Comparison of ENCODE assay signal across 9 mouse cellular contexts in genomic region chr9:56924651-56925027, GRCm38 (mm10). TPM values are rescaled to one million over a fixed set of nuclear protein-coding genes. Genes with fewer than 3 reads are reported as not detected.
A peak's percentile ranks its signal among the peaks of the same experiment; 100 is the strongest.
DNase-seq lines count a peak whose midpoint lies in the region; ATAC-seq and TF ChIP-seq lines count a peak whose summit lies in the region.
"Had no signal": no experiment of that assay in that cellular context is flagged by ENCODE, and none has a peak within 500 bp of the region (broad histone marks: within the 10 kb centered on the region; RNA-seq: fewer than 3 reads in every experiment).

No protein-coding gene starts in this region.

- H3K36me3 ChIP-seq in forebrain, embryonic 16.5 days (ENCODE audit: control insufficient read depth, insufficient read depth): no peaks in the 10 kb centered on the region
- peaks cover 65% of the 10 kb centered on the region for H3K36me3 ChIP-seq in hindbrain, embryonic 10.5 days
- H3K36me3 ChIP-seq in lung, postnatal 0 days (ENCODE audit: insufficient read depth, low read length): peaks cover 3% of the 10 kb centered on the region; the same call in 1 of the 2 replicates

- H3K27me3 ChIP-seq in forebrain, embryonic 16.5 days (replicated peaks; ENCODE audit: control insufficient read depth, insufficient read depth, low read length): peaks cover 5% of the 10 kb centered on the region
- no peaks in the 10 kb centered on the region for H3K27me3 ChIP-seq in hindbrain, embryonic 10.5 days (ENCODE audit: insufficient read depth, poor library complexity, severe bottlenecking)
- H3K27me3 ChIP-seq in lung, postnatal 0 days (replicated peaks; ENCODE audit: insufficient read depth, low read length): no peaks in the 10 kb centered on the region

- no peak; the same call in 1 of the 2 replicates for TF ChIP-seq CTCF in lung, postnatal 0 days (IDR thresholded peaks at IDR 0.05)

- H3K9ac ChIP-seq in forebrain, embryonic 16.5 days (replicated peaks; ENCODE audit: low read depth, low read length): no peak overlapping the region; the same call in 1 of the 2 replicates
- H3K9ac ChIP-seq in lung, postnatal 0 days (replicated peaks; ENCODE audit: low read depth): peak overlapping the region; percentile 36; the same call in 1 of the 2 replicates

- H3K4me2 ChIP-seq in forebrain, embryonic 16.5 days (ENCODE audit: low read length): peak overlapping the region; percentile 33
- peak overlapping the region; percentile 67 for H3K4me2 ChIP-seq in lung, postnatal 0 days (replicated peaks; ENCODE audit: low read depth, low read length)

- ATAC-seq in forebrain, embryonic 16.5 days: no peak
- peak; percentile 76 for ATAC-seq in lung, postnatal 0 days
- no peak for ATAC-seq in inflammation-experienced regulatory T-cells, adult 6 months

- peak overlapping the region; percentile 6; the same call in 1 of the 2 replicates for H3K4me3 ChIP-seq in forebrain, embryonic 16.5 days (replicated peaks; ENCODE audit: low read length)
- peak overlapping the region; percentile 76 for H3K4me3 ChIP-seq in hindbrain, embryonic 10.5 days
- peak overlapping the region; percentile 31 for H3K4me3 ChIP-seq in lung, postnatal 0 days (ENCODE audit: low read depth, low read length)

- peak; percentile 61; the same call in 1 of the 2 replicates for TF ChIP-seq EP300 in lung, postnatal 0 days (IDR thresholded peaks at IDR 0.05)

- H3K9me3 ChIP-seq in forebrain, embryonic 16.5 days (ENCODE audit: control insufficient read depth, low read length): no peaks in the 10 kb centered on the region
- peaks cover 10% of the 10 kb centered on the region for H3K9me3 ChIP-seq in hindbrain, embryonic 10.5 days
- H3K9me3 ChIP-seq in lung, postnatal 0 days (ENCODE audit: low read length): no peaks in the 10 kb centered on the region; the same call in 1 of the 2 replicates

- H3K4me1 ChIP-seq in forebrain, embryonic 16.5 days (replicated peaks; ENCODE audit: control insufficient read depth, insufficient read depth, low read length): peaks cover 25% of the 10 kb centered on the region
- H3K4me1 ChIP-seq in hindbrain, embryonic 10.5 days (replicated peaks): peaks cover 62% of the 10 kb centered on the region
- peaks cover 46% of the 10 kb centered on the region for H3K4me1 ChIP-seq in lung, postnatal 0 days (ENCODE audit: insufficient read depth, low read depth, low read length)

- DNase-seq in right cerebral cortex, adult 18-20 months: peak; percentile 36
- no peak for DNase-seq in right cerebral cortex, postnatal 25 days
- DNase-seq in hindbrain, embryonic 10.5 days (ENCODE audit: low spot score): peak; percentile 18
- DNase-seq in layer of hippocampus, postnatal 10 days (ENCODE audit: low spot score in 2 of 2): peak; percentile 55 to 61
- DNase-seq in lung, postnatal 0 days (ENCODE audit: low spot score): peak; percentile 93
- DNase-seq in retina, postnatal 1 day: peak; percentile 74

- 28% methylated on average over 7 of the region's 7 CpGs for WGBS in forebrain, embryonic 16.5 days
- WGBS in hindbrain, embryonic 10.5 days: 41% methylated on average over 7 of the region's 7 CpGs
- 7% methylated on average over 7 of the region's 7 CpGs for WGBS in lung, postnatal 0 days

- no peak overlapping the region for H3K27ac ChIP-seq in forebrain, embryonic 16.5 days (ENCODE audit: low read length)
- H3K27ac ChIP-seq in hindbrain, embryonic 10.5 days: peak overlapping the region; percentile 35
- peak overlapping the region; percentile 75 for H3K27ac ChIP-seq in lung, postnatal 0 days (ENCODE audit: low read length)

RNA-seq across cellular contexts. Expression of gene Snx33, which starts 3.5 kb away (rescaled TPM):
- 2.2 and 3.1 TPM in 2 replicates for polyA plus RNA-seq in forebrain, embryonic 16.5 days (2015; fragmentation: Nextera tagmentation; extraction: Ambion mirVana)
- 6.7 and 9.2 TPM in 2 replicates for polyA plus RNA-seq in hindbrain, embryonic 10.5 days (2016; fragmentation: Nextera tagmentation; extraction: Ambion mirVana)
- 1 to 10 TPM; 4.8 to 5.3 TPM for total RNA-seq in layer of hippocampus, postnatal 10 days (2021)
- polyA plus RNA-seq in lung, postnatal 0 days (2015; fragmentation: Nextera tagmentation; extraction: Ambion mirVana): 8.7 and 8.9 TPM in 2 replicates
- 1 to 10 TPM; 4.2 to 7.6 (median 5.8) TPM for polyA plus RNA-seq in inflammation-experienced regulatory T-cells, adult 6 months (2017; shearing (Covaris generic))

RNA-seq across cellular contexts. Expression of gene Imp3, which starts 12.6 kb away (rescaled TPM):
- polyA plus RNA-seq in forebrain, embryonic 16.5 days (2015; fragmentation: Nextera tagmentation; extraction: Ambion mirVana): 79.4 and 81.1 TPM in 2 replicates
- 66.8 and 67.9 TPM in 2 replicates for polyA plus RNA-seq in hindbrain, embryonic 10.5 days (2016; fragmentation: Nextera tagmentation; extraction: Ambion mirVana)
- total RNA-seq in layer of hippocampus, postnatal 10 days (2021): 10 to 100 TPM; 50.6 to 51.6 TPM
- polyA plus RNA-seq in lung, postnatal 0 days (2015; fragmentation: Nextera tagmentation; extraction: Ambion mirVana): 84.7 and 87.7 TPM in 2 replicates
- polyA plus RNA-seq in inflammation-experienced regulatory T-cells, adult 6 months (2017; shearing (Covaris generic)): 10 to 100 TPM; 46.7 to 50.9 (median 48.0) TPM

RNA-seq across cellular contexts. Expression of gene Snupn, which starts 26.0 kb away (rescaled TPM):
- 34.0 and 35.3 TPM in 2 replicates for polyA plus RNA-seq in forebrain, embryonic 16.5 days (2015; fragmentation: Nextera tagmentation; extraction: Ambion mirVana)
- 28.4 and 28.6 TPM in 2 replicates for polyA plus RNA-seq in hindbrain, embryonic 10.5 days (2016; fragmentation: Nextera tagmentation; extraction: Ambion mirVana)
- 10 to 100 TPM; 18.6 to 18.7 TPM for total RNA-seq in layer of hippocampus, postnatal 10 days (2021)
- 12.2 and 12.7 TPM in 2 replicates for polyA plus RNA-seq in lung, postnatal 0 days (2015; fragmentation: Nextera tagmentation; extraction: Ambion mirVana)
- 10 to 100 TPM; 13.7 to 26.7 (median 16.5) TPM for polyA plus RNA-seq in inflammation-experienced regulatory T-cells, adult 6 months (2017; shearing (Covaris generic))

RNA-seq across cellular contexts. Expression of gene Cspg4, which starts 59.8 kb away (rescaled TPM):
- polyA plus RNA-seq in forebrain, embryonic 16.5 days (2015; fragmentation: Nextera tagmentation; extraction: Ambion mirVana): 7.2 and 8.0 TPM in 2 replicates
- polyA plus RNA-seq in hindbrain, embryonic 10.5 days (2016; fragmentation: Nextera tagmentation; extraction: Ambion mirVana): 1.9 and 2.0 TPM in 2 replicates
- total RNA-seq in layer of hippocampus, postnatal 10 days (2021): 10 to 100 TPM; 37.0 to 37.5 TPM
- polyA plus RNA-seq in lung, postnatal 0 days (2015; fragmentation: Nextera tagmentation; extraction: Ambion mirVana): 9.1 and 10.4 TPM in 2 replicates
- not detected for polyA plus RNA-seq in inflammation-experienced regulatory T-cells, adult 6 months (2017; shearing (Covaris generic))
- total RNA-seq: hematopoietic stem cell, adult 5-6 weeks had no signal

Comparison
In these comparisons a context has a peak if more than half of its experiments do, and no peak if none do; other contexts are left out.
1. H3K4me3 ChIP-seq: peak in every context shown above with its lines; median percentile 76 in hindbrain, embryonic 10.5 days; 31 in lung, postnatal 0 days; 6 in forebrain, embryonic 16.5 days.